ENCODE assay signal across 7 mouse cellular contexts in genomic region chr3:95993881-95994280, GRCm38 (mm10). TPM values are rescaled to one million over a fixed set of nuclear protein-coding genes. Genes with fewer than 3 reads are reported as not detected.
DNase-seq lines count a peak whose midpoint lies in the region; ATAC-seq and TF ChIP-seq lines count a peak whose summit lies in the region.

No protein-coding gene starts in this region.

- TF ChIP-seq CTCF in bone marrow, adult 2 months (IDR thresholded peaks at IDR 0.05; ENCODE audit: control insufficient read depth, insufficient read depth, low read length) = peak; percentile 21; the same call in 1 of the 2 replicates

- H3K27ac ChIP-seq in bone marrow, adult 2 months (ENCODE audit: control insufficient read depth, insufficient read depth, low read depth, low read length, poor library complexity) = peak overlapping the region; percentile 88
- peak overlapping the region; percentile 100 for H3K27ac ChIP-seq in heart, embryonic 12.5 days (ENCODE audit: poor library complexity, severe bottlenecking)
- H3K27ac ChIP-seq in kidney, embryonic 16.5 days (ENCODE audit: low read length) = peak overlapping the region; percentile 94
- H3K27ac ChIP-seq in midbrain, embryonic 11.5 days (ENCODE audit: low read depth, low read length) = no peak overlapping the region

- H3K4me2 ChIP-seq in heart, embryonic 12.5 days = peak overlapping the region; percentile 84
- H3K4me2 ChIP-seq in kidney, embryonic 16.5 days (replicated peaks; ENCODE audit: low read depth, low read length) = peak overlapping the region; percentile 63
- peak overlapping the region; percentile 80 for H3K4me2 ChIP-seq in midbrain, embryonic 11.5 days

- ATAC-seq in heart, embryonic 12.5 days (ENCODE audit: insufficient number of reproducible peaks, low FRiP score) = no peak
- no peak for ATAC-seq in kidney, embryonic 16.5 days (ENCODE audit: low FRiP score, low TSS enrichment)
- ATAC-seq in midbrain, embryonic 11.5 days (ENCODE audit: low FRiP score) = no peak

- H3K4me3 ChIP-seq in bone marrow, adult 2 months (replicated peaks; ENCODE audit: control insufficient read depth, low read depth, low read length) = peak overlapping the region; percentile 37
- peak overlapping the region; percentile 94 for H3K4me3 ChIP-seq in heart, embryonic 12.5 days
- peak overlapping the region; percentile 73 for H3K4me3 ChIP-seq in kidney, embryonic 16.5 days (ENCODE audit: low read length)
- peak overlapping the region; percentile 88 for H3K4me3 ChIP-seq in midbrain, embryonic 11.5 days (ENCODE audit: low read depth, low read length)

- no peak for TF ChIP-seq POLR2A in bone marrow, adult 2 months (IDR thresholded peaks at IDR 0.05; ENCODE audit: borderline replicate concordance, control insufficient read depth, low read depth, low read length)

- 29% methylated on average over 4 of the region's 4 CpGs for WGBS in bone marrow, adult 2 months
- 9% methylated on average over 4 of the region's 4 CpGs for WGBS in heart, embryonic 12.5 days
- 18% methylated on average over 4 of the region's 4 CpGs for WGBS in kidney, embryonic 16.5 days
- WGBS in midbrain, embryonic 11.5 days = 42% methylated on average over 4 of the region's 4 CpGs

- peak; percentile 85 for DNase-seq in cerebellum, adult 9-11 months
- DNase-seq in midbrain, embryonic 11.5 days (ENCODE audit: low spot score, missing footprints) = no peak
- no peak for DNase-seq in gastrocnemius, adult 8-10 months (ENCODE audit: low spot score in 2 of 2)
- no peak for DNase-seq in left cerebral cortex, adult 11 months (ENCODE audit: low spot score)

- no peaks in the 10 kb centered on the region for H3K9me3 ChIP-seq in heart, embryonic 12.5 days (replicated peaks)
- H3K9me3 ChIP-seq in kidney, embryonic 16.5 days (ENCODE audit: low read length) = no peaks in the 10 kb centered on the region
- H3K9me3 ChIP-seq in midbrain, embryonic 11.5 days (ENCODE audit: control insufficient read depth, low read length) = no peaks in the 10 kb centered on the region

- H3K9ac ChIP-seq in heart, embryonic 12.5 days = peak overlapping the region; percentile 99
- peak overlapping the region; percentile 89 for H3K9ac ChIP-seq in kidney, embryonic 16.5 days (replicated peaks; ENCODE audit: low read length)
- peak overlapping the region; percentile 99 for H3K9ac ChIP-seq in midbrain, embryonic 11.5 days (ENCODE audit: low read length)

- H3K4me1 ChIP-seq in bone marrow, adult 2 months (ENCODE audit: control insufficient read depth, insufficient read depth, low read length) = peaks cover 3% of the 10 kb centered on the region; the same call in 1 of the 2 replicates
- H3K4me1 ChIP-seq in heart, embryonic 12.5 days (replicated peaks) = peaks cover 65% of the 10 kb centered on the region
- H3K4me1 ChIP-seq in kidney, embryonic 16.5 days (ENCODE audit: insufficient read depth, low read length) = peaks cover 49% of the 10 kb centered on the region
- peaks cover 29% of the 10 kb centered on the region for H3K4me1 ChIP-seq in midbrain, embryonic 11.5 days (ENCODE audit: control insufficient read depth, insufficient read depth, low read length)

- H3K27me3 ChIP-seq in heart, embryonic 12.5 days (replicated peaks) = no peaks in the 10 kb centered on the region
- H3K27me3 ChIP-seq in kidney, embryonic 16.5 days (ENCODE audit: insufficient read depth, low read length) = no peaks in the 10 kb centered on the region
- H3K27me3 ChIP-seq in midbrain, embryonic 11.5 days (ENCODE audit: control insufficient read depth, insufficient read depth, low read length) = no peaks in the 10 kb centered on the region

- peaks cover 38% of the 10 kb centered on the region for H3K36me3 ChIP-seq in heart, embryonic 12.5 days
- H3K36me3 ChIP-seq in kidney, embryonic 16.5 days (ENCODE audit: insufficient read depth, low read length) = peaks cover 28% of the 10 kb centered on the region
- H3K36me3 ChIP-seq in midbrain, embryonic 11.5 days (ENCODE audit: control insufficient read depth, insufficient read depth, low read length) = peaks cover 30% of the 10 kb centered on the region

RNA-seq across cellular contexts. Expression of gene Plekho1, which starts 1.9 kb away (rescaled TPM):
- 36.1 and 59.2 TPM in 2 replicates for polyA plus RNA-seq in bone marrow, adult 2 months (2011; ENCODE audit: insufficient read depth, insufficient read length, low replicate concordance, missing spikeins)
- 76.1 and 80.8 TPM in 2 replicates for polyA plus RNA-seq in heart, embryonic 12.5 days (2016; fragmentation: Nextera tagmentation; extraction: Ambion mirVana)
- polyA plus RNA-seq in kidney, embryonic 16.5 days (2015; fragmentation: Nextera tagmentation; extraction: Ambion mirVana) = 29.0 and 32.8 TPM in 2 replicates
- 62.9 and 70.7 TPM in 2 replicates for polyA plus RNA-seq in midbrain, embryonic 11.5 days (2014; fragmentation: Nextera tagmentation; extraction: Ambion mirVana)
- 10 to 100 TPM; 11.3 to 16.5 (median 12.9) TPM for total RNA-seq in gastrocnemius, adult 8-10 months (2022)

Comparison
In these comparisons a context has a peak if more than half of its experiments do, and no peak if none do; other contexts are left out.
1. H3K4me3 ChIP-seq: peak in every context shown above with its lines; median percentile 94 in heart, embryonic 12.5 days; 88 in midbrain, embryonic 11.5 days; 73 in kidney, embryonic 16.5 days; 37 in bone marrow, adult 2 months.